Mouse (Mus musculus) limb, embryonic 12.5 days (tissue): ENCODE data around the gene R3hdm2. TPM values are rescaled to one million over a fixed set of nuclear protein-coding genes. Genes with fewer than 3 reads are reported as not detected.

Experiments
- ATAC-seq: fragments of 200-750 bp; cut with Nextera tagmentation; 2 replicates; pipeline ENCODE4 v1.8.0; 2017; ENCODE audit warnings: low read depth, moderate TSS enrichment; ENCODE audit not compliant: insufficient number of reproducible peaks, insufficient read depth, low FRiP score, low TSS enrichment
- H3K27ac ChIP-seq: fragments of 300-500 bp; sonication (generic); 2 replicates; pipeline ENCODE4 v1.5.1; 2016; ENCODE audit warnings: mild to moderate bottlenecking, moderate library complexity
- H3K27me3 ChIP-seq: fragments of 300-500 bp; sonication (generic); 2 replicates; pipeline ENCODE4 v1.6.1; 2016; ENCODE audit warnings: mild to moderate bottlenecking, moderate library complexity
- H3K36me3 ChIP-seq: fragments of 300-500 bp; sonication (generic); 2 replicates; pipeline ENCODE4 v1.6.1; 2016; ENCODE audit warnings: mild to moderate bottlenecking, moderate library complexity
- H3K4me1 ChIP-seq: fragments of 300-500 bp; sonication (generic); replicated peaks from 2 replicates; pipeline ENCODE4 v1.6.1; 2016
- H3K4me2 ChIP-seq: fragments of 300-500 bp; sonication (generic); 2 replicates; pipeline ENCODE4 v1.6.1; 2016; ENCODE audit warnings: mild to moderate bottlenecking, moderate library complexity
- H3K4me3 ChIP-seq: fragments of 300-500 bp; sonication (generic); replicated peaks from 2 replicates; pipeline ENCODE4 v1.5.1; 2016; ENCODE audit warnings: mild to moderate bottlenecking
- H3K9ac ChIP-seq: fragments of 300-500 bp; sonication (generic); replicated peaks from 2 replicates; pipeline ENCODE4 v1.6.1; 2016; ENCODE audit warnings: mild to moderate bottlenecking, moderate library complexity
- H3K9me3 ChIP-seq: fragments of 300-500 bp; sonication (generic); 2 replicates; pipeline ENCODE4 v1.6.1; 2016; ENCODE audit warnings: mild to moderate bottlenecking, moderate library complexity
- WGBS: fragments of 180-500 bp; shearing (Covaris S2); methylation state at CpG from one replicate; pipeline ENCODE4 v1.1.7; 2016; 5-methylcytosine and 5-hydroxymethylcytosine counted together
- polyA plus RNA-seq: library from polyadenylated mRNA; unstranded; fragments of >200 nt; fragmentation: Nextera tagmentation; extraction: Ambion mirVana; gene quantifications from 2 replicates; pipeline ENCODE4 v1.2.1, GENCODE M21; 2016

R3hdm2 gene
- polyA plus RNA-seq, 1 experiment from 2014 or later: 45.6 TPM

DNA sequence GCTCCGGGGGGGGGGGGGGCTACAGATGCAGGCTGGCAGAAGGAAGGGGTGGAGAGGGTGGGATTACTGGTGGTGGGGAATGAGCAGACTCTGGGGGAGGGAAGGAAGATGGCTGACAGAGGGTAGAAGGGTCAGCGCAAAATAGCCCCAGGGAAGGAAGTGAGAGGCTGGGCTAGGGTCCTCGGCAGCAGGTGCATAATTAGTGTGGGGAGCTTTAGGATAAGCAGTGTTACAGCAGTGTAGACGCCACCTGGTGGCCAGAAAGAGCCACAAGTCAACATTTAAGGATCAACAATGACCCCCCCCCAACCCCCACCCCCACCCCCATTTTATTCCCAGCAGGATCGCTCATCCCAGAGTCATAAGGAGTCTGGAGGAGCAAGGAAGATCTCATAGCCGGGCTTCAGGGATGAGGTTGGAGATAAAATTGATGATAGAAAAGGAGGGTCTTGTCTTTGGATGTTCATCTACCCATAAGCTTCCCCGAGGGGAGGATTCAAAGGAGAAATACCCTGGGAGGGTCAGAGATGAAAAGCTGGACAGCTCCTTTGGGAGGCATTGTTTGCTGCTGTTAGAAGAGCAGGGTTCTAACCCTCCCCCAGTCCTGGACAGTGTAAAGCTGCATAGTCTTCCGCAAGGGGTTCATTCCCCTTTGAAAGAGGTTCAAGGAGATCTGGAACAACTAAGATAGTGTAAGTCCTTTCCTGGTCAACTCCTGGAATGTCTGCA is 156.6 kb downstream of the R3hdm2 start:
- no peak overlapping the region for H3K4me2 ChIP-seq
- no peak overlapping the region for H3K4me3 ChIP-seq
- H3K9me3 ChIP-seq: no peaks in the 10 kb centered on the region
- ATAC-seq: no peak
- H3K36me3 ChIP-seq: peaks cover 37% of the 10 kb centered on the region
- no peak overlapping the region for H3K27ac ChIP-seq
- no peak overlapping the region for H3K9ac ChIP-seq
- peaks cover 54% of the 10 kb centered on the region for H3K27me3 ChIP-seq
- 14% methylated on average over 8 of the region's 8 CpGs for WGBS
- peaks cover 32% of the 10 kb centered on the region for H3K4me1 ChIP-seq

DNA sequence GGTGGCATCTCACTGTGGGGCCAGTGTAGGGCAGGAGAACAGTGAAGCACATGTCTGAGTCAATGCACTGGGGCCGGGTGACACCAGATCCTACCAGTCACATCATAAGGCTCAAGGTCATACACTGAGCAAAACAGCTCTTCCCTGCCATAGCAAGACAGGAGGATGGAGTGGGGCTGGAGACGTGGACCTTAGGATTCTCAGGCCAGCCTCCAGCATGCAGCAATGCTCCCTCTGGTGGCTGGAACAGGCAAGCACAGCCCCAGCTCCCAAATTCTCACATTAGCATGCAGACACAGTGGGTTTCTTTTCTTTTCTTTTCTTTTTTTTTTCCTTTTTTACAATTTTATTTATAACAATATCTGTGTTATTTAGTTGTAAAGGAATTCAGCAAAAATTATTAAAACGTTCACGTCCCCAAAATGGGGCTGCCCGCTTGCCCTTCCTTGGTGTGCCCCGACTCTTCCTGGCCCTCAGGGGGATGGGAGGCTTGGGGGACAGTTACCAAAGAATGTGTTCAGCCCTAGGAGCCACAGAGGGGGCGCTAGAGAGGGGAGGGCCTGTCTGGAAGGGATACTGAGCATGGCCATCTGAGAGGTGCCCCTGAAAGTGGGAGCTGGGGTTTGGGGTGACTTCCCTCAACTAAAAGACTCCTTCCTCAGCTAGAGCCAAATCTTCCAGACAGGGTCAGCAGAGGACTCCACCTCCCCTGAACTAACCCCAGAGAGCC is 157.9 kb downstream of the R3hdm2 start:
- no peak overlapping the region for H3K4me2 ChIP-seq
- H3K9me3 ChIP-seq: no peaks in the 10 kb centered on the region
- peaks cover 20% of the 10 kb centered on the region for H3K4me1 ChIP-seq
- H3K36me3 ChIP-seq: peaks cover 49% of the 10 kb centered on the region
- H3K9ac ChIP-seq: no peak overlapping the region
- H3K4me3 ChIP-seq: no peak overlapping the region
- peaks cover 41% of the 10 kb centered on the region for H3K27me3 ChIP-seq
- no peak overlapping the region for H3K27ac ChIP-seq
- WGBS: 26% methylated on average over 7 of the region's 7 CpGs
- no peak for ATAC-seq

DNA sequence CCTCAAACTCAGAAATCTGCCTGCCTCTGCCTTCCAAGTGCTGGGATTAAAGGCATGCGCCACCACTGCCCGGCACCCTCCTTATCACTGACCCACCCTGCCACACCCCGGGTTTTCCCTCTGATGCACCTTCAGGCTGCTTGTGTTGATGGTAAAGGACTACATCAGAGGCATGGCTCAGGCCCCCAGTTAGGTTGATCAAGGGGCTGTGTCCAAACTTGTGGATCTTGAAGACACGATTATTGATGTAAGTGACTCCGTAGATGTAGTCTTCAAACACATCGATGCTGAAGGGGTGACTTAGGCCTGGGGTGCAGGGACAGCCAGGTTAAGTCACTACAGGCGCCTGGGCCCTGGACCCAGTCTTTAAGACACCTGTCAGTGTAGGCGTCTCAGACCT is 161.4 kb downstream of the R3hdm2 start:
- H3K9ac ChIP-seq: no peak overlapping the region
- peaks cover 6% of the 10 kb centered on the region for H3K27me3 ChIP-seq
- H3K36me3 ChIP-seq: peaks cover 84% of the 10 kb centered on the region
- H3K4me2 ChIP-seq: no peak overlapping the region
- H3K4me3 ChIP-seq: no peak overlapping the region
- H3K27ac ChIP-seq: no peak overlapping the region
- no peaks in the 10 kb centered on the region for H3K4me1 ChIP-seq
- ATAC-seq: no peak
- no peaks in the 10 kb centered on the region for H3K9me3 ChIP-seq
- 92% methylated on average over 8 of the region's 8 CpGs for WGBS

DNA sequence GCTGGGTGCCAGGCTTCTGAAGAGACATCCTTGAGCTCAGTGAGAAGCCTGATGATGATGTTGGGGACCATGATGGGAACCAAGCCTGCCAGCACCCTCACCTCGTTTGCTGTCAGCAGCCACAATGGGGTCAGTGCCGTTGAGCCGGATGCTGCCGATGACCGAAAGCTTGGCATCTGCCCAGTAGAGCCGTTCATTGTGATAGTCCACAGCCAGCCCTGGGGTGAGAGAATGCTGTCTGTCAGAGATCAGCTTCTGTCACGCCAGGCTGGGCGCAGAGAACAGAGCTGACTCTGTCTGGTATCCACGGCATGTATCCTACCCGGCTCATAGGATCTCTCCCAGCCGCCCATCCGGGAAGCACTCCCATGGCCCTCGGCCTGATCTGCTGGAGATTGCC is 162.0 kb downstream of the R3hdm2 start:
- no peak for ATAC-seq
- no peak overlapping the region for H3K4me2 ChIP-seq
- H3K27me3 ChIP-seq: peaks cover under 1% of the 10 kb centered on the region; the same call in 1 of the 2 replicates
- H3K9ac ChIP-seq: no peak overlapping the region
- no peak overlapping the region for H3K4me3 ChIP-seq
- WGBS: 95% methylated on average over 13 of the region's 13 CpGs
- H3K9me3 ChIP-seq: no peaks in the 10 kb centered on the region
- peaks cover 90% of the 10 kb centered on the region for H3K36me3 ChIP-seq
- no peak overlapping the region for H3K27ac ChIP-seq
- no peaks in the 10 kb centered on the region for H3K4me1 ChIP-seq

DNA sequence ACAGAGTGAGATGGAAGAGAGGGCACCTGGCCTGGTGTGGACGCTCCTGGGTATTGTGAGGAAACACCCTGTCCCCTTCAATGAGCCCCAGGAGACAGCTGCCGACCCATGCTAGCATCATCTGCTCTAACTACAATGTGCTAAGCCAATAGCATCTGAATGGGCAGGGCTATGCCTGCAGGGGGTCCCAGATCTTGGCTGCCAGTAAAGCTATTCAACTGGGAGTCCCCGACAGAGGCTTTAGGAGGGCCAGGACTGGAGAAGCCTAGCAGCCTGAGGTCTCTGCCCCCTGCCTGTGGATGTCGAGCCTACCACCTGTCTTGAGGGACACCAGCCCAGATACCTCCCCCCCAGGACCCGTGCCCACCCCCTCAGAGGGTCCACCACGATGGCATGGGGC is 162.6 kb downstream of the R3hdm2 start:
- no peak overlapping the region for H3K4me2 ChIP-seq
- WGBS: 55% methylated on average over 6 of the region's 6 CpGs
- H3K27ac ChIP-seq: no peak overlapping the region
- no peaks in the 10 kb centered on the region for H3K9me3 ChIP-seq
- no peaks in the 10 kb centered on the region for H3K27me3 ChIP-seq
- no peak overlapping the region for H3K4me3 ChIP-seq
- H3K36me3 ChIP-seq: peaks cover 96% of the 10 kb centered on the region
- H3K9ac ChIP-seq: no peak overlapping the region
- no peaks in the 10 kb centered on the region for H3K4me1 ChIP-seq
- ATAC-seq: no peak

DNA sequence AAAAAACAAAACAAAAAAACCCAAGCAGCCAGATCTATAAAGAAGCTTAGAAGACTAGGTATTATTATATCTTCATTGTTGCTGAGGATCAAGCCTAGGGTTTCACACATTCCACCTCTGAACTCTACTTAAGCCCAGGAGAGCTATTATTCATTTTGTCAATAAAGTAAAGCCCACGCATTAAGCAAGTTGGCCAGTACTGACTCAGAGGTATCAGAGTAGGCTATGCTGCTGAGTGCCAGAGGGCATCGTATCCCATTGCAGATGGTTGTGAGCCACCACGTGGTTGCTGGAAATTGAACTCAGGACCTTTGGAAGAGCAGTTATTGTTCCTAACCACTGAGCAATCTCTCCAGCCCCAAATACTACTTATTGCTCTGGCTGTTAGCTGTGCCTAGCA is 163.8 kb downstream of the R3hdm2 start:
- peaks cover 100% of the 10 kb centered on the region for H3K36me3 ChIP-seq
- no peak for ATAC-seq

DNA sequence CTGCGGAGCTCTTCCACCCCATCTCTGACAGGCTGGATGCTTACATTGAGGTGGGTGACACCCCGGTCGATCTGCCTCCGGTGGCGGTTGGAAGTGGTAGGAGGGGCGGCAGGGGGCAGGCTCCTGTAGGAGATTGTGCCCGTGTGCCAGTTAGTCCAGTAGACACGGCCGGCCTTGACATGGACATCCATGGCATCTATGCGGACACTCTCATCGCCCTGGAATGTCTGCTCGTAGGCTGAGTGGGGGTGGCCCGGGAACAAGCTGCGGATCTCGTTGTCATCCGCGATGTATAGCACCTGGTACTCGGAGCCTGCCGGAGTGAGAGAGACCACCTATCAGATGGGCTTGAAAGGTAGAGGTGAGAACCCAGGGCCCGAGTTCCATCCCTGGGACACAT is 164.2 kb downstream of the R3hdm2 start:
- WGBS: 92% methylated on average over 20 of the region's 20 CpGs
- H3K27ac ChIP-seq: no peak overlapping the region
- peaks cover 100% of the 10 kb centered on the region for H3K36me3 ChIP-seq
- H3K4me3 ChIP-seq: no peak overlapping the region
- H3K4me2 ChIP-seq: no peak overlapping the region
- no peaks in the 10 kb centered on the region for H3K4me1 ChIP-seq
- no peaks in the 10 kb centered on the region for H3K9me3 ChIP-seq
- H3K9ac ChIP-seq: no peak overlapping the region
- no peak for ATAC-seq
- no peaks in the 10 kb centered on the region for H3K27me3 ChIP-seq

More for the DNA sequence above, 163.8 kb downstream of the R3hdm2 start:
- Histone ChIP-seq H3K9me3 (no peaks in the 10 kb centered on the region), H3K4me1 (no peaks in the 10 kb centered on the region), H3K27ac (no peak overlapping the region), H3K9ac (no peak overlapping the region), H3K4me2 (no peak overlapping the region), H3K4me3 (no peak overlapping the region), H3K27me3 (no peaks in the 10 kb centered on the region)
- 69% methylated on average over 3 of the region's 3 CpGs for WGBS

DNA sequence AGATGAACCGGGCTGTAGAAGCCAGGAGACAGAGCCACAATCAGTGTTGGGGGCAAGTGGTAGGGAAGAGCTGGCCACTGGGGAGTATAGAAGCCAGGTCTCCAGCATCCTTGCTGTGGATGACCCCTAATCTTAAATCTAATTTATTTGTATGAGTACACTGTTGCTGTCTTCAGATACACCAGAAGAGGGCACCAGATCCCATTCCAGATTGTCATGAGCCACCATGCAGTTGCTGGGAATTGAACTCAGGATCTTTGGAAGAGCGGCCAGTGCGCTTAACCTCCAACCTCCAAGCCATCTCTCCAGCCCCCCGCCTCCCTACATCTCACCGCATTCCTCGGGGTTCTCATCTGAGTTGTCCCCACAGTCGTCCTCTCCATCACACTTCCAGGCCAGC is 166.4 kb downstream of the R3hdm2 start:
- no peak overlapping the region for H3K27ac ChIP-seq
- no peak overlapping the region for H3K4me3 ChIP-seq
- 91% methylated on average over 7 of the region's 7 CpGs for WGBS
- no peaks in the 10 kb centered on the region for H3K27me3 ChIP-seq
- no peak for ATAC-seq
- no peaks in the 10 kb centered on the region for H3K9me3 ChIP-seq
- no peak overlapping the region for H3K9ac ChIP-seq
- no peaks in the 10 kb centered on the region for H3K4me1 ChIP-seq
- H3K4me2 ChIP-seq: no peak overlapping the region
- H3K36me3 ChIP-seq: peaks cover 100% of the 10 kb centered on the region

DNA sequence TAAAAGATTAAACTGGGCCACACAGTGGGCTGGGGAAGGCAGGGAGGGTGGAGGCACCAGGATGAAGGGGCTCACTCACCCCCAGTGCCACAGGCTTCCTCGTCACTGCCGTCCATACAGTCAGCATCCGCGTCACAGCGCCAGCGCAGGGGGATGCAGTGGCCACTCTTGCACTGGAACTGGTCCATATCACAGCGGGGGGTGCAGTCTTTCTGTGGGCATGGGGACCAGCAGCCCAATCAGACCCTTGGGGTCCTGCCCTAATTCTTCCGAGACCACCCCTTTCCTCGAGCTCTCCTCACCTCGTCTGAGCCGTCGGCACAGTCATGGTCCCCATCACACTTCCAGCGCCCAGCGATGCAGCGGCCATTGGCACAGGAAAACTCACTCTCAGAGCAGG is 168.1 kb downstream of the R3hdm2 start:
- no peaks in the 10 kb centered on the region for H3K27me3 ChIP-seq
- WGBS: 94% methylated on average over 15 of the region's 15 CpGs

More for the DNA sequence above, 168.1 kb downstream of the R3hdm2 start:
- Histone ChIP-seq H3K9ac (no peak overlapping the region), H3K4me1 (no peaks in the 10 kb centered on the region), H3K4me2 (no peak overlapping the region), H3K27ac (no peak overlapping the region), H3K9me3 (no peaks in the 10 kb centered on the region), H3K4me3 (no peak overlapping the region), H3K36me3 (peaks cover 100% of the 10 kb centered on the region)
- no peak for ATAC-seq
